Mouse (Mus musculus) adipose tissue, adult 10 weeks (tissue): Measurements from ENCODE around the gene Cdk10. TPM values are rescaled to one million over a fixed set of nuclear protein-coding genes. Genes with fewer than 3 reads are reported as not detected.

Experiments
- polyA plus RNA-seq: library from polyadenylated mRNA; stranded (reverse); fragments of 350-450 nt; fragmentation: Illumina TruSeq; extraction: RNeasy Lipid Tissue Mini Kit (QIAGEN cat#74804); gene quantifications from one replicate; pipeline ENCODE4 v1.2.3, GENCODE M21; 2014; ENCODE audit warnings: low read depth, low replicate concordance

Cdk10 gene
- polyA plus RNA-seq = 53.8 TPM

DNA sequence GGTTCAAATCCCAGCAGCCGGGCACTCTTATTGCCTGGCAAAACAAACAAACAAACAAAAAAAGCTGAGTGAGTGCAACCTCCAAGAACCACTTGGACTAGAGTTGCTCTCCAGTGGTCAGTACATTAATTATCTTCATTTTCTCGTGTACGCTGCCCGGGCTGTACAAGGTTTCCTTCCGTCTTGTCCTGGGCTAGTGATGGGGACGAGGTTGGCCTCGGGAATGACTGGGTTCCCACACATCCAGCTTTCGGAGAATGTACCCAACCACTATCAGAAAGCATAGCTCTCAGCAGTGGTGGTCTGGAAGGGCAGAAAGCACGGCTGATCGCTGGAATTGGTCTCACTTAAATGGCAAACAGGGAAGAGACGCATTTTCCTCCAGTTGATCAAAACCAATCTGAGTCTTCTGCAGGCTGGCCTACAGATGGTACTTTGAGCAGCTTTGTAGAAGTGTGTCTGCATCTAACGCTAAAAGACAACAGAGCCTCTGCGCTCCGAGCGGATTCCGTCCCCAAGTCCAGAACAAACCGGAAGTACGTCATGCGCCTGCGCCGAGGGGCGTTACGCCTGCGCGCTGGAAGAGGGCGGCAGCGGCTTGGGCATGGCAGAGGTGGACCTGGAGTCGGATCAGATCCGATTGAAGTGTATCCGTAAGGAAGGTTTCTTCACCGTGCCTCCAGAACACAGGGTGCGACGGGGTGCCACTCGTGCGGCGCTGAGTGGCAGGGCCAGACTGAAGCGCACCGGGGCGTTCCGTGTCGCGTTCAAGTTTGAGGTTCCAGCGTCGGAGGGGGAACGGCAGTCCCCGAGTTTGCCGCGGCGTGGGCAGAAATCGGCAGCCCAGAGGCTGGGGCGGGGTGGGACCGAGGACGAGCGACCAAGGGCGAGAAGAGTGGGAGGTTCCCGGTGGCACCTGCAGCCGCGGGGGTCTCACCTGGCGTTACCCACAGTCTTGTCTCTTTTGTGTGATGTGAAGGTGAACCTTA lies at the start of gene Cdk10:
TSS of gene Cdk10 (plus strand) at position 565 of the 989 bp plus-strand sequence.

DNA sequence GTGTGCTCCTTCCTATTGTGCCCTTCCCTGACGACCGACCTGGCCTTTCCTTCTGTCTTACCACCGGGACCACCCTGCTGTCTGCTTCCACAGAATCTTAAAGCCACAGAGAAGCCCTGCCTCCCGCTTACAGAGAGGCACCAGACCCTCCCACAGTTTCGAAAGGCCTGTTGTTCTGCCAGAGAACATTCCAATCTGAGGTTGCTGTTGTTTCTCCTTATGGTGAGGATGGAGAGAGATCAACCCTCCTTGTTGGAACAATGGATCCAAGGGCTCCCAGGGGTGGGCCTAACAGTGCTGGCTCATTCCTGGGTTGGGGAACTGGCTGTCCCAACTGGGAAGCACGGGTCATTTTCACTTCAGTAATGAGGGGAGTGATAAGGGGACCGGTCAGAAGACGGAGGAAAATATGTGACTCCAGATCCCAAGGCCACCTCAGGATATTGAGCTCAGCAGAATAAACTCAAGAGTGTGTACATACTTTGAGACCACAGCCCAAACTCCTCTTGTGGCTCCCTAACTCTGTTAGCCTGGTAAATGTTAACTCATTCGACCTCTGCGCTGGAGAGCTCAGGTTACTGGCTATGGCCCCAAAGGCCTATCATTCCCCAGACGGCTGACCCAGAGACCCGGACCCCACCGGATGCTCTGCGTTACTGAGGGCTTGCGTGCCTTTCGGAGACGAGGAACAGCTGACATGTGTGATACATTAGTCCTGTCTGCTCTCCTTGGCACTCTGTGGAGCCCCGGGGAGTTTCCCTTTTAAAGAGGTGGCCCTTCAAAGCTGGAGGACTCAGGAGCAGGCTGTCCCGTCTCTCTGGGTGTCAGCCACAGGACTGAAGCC lies 38.9 kb upstream of the Cdk10 start, which contains the start of gene Dpep1:
TSS of gene Dpep1 (plus strand) at position 677 of the 844 bp plus-strand sequence.

DNA sequence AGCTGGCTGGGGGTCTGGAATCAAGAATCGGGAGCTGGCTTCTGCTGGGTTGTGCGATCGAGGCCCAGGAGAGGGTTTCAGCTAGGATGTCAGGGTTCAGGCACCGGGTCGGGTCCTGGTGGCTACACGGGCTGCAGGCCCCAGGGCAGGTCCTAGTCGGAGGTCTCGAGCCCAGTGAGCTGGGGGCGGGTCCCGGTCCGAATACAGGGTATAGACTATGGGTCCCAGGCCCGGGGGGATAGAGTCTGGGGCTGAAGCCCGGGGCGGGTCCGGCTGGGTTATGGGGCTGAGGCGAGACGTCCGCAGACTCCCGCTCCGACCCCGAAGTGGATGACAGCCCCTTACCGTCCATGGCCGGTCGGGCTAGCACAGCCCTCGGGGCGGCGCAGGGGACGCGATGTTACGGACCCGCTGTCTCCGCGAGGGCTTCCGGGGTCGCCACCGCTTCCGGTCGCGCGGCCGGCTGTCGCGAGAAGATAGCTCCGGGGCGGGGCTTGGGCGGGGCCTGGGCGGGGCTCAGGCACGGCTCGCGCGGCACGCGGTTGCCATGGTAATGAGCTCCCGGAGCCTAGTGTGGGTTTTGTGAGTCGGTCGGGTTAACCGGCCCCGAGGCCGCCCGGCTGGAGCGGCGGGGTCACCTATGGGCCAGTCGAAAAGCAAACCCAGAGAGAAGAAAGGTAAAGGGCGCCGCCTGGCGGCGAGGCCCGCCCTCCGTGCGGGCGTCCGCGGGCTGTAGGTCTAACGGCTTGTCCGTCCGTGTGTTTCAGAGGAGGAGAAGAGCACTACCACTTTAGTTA lies 12.1 kb upstream of the Cdk10 start, which contains the start of the genes Chmp1a and Spata33:
TSS of gene Chmp1a (minus strand) at position 443 of the 797 bp plus-strand sequence.
TSS of gene Spata33 (plus strand) at position 512 of the 797 bp plus-strand sequence.

DNA sequence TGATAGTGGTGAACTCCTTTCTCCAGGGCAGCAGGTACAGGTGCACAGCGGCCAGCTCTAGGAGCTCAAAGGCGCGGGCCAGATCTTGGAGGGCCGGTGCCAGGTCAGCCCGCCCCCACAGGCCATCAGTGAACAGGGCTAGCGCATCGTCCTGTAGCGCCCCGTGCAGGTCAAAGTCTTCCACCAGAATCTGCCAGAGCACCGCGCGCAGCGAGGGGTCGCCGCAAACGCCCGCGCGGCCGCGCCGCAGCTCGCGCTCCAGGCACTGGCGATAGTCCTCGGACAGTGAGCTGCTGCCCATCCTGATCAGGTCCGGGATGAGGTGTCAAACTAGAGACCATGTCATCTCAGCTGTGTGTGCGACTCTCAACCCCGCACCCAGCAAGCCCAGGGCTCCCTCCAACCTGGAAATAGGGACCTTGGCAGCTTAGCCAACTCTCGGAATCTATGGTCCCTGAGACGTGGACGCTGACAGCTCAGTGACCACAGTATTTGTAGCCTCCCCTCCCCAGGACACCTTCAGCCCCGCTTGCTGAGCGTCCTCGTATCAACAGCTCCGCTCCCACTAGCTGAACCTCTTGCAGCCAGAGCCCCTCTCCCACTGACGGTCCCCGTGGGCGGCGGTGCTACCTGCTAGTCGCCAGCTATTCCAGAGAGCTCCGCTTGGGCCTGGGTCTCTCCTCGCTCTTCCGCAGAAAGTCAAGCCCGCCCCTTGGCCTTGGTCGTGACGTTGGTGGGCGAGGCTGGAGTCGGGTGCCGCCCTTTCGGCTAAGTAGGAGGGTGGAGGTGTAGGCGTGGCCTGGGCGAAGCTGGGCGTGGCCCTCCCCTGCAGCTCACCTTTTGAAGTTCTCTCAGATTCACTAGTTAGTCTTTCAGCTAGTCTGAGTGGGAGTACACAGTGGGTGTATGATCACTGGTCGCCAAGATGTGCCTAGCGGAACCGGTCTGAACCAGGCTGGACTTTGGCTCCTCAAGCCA lies 11.2 kb downstream of the Cdk10 start, which contains the start of gene Spata2l:
TSS of gene Spata2l (minus strand) at position 714 of the 978 bp plus-strand sequence.

DNA sequence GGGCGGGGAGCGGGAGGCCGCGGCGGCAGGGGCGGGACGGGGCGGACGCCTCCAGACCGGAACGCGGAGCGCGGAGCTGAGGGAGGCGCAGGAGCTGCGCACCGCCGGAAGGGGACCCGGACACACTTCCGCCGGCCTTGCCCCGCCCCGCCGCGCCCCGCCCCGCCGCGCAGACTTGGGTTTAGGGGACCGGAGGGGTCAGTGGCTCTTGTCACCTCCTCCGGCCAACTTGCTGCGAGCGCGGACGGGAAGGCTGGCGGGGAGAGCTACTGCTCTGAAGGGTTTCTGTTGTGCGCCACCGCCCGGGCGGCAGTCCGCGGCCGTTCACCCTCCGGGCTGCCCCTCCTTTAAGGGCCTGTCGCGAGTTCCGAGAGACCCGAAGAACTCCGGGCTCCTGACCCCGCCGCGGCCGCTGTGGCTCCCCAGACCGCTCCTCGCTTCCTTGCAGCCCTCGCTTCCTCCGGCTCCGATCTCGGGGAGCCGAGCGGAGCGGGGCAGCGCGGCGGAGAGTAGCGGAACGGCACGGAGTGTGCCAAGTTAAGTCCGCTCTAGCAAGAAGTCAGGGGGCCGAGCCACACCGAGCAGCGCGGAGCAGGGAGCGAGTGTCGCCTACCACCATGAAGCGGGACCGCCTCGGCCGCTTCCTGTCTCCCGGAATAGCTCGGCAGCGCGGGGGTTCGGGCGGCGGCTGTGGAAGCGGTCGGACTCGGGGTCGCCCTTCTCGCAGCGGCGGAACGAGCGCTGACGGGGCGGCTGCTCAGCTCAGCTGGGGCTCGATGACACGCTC lies 29.6 kb downstream of the Cdk10 start, which contains the start of the genes Zfp276 and Vps9d1:
TSS of gene Zfp276 (plus strand) at position 97 of the 787 bp plus-strand sequence.
TSS of gene Vps9d1 (minus strand) at position 250 of the 787 bp plus-strand sequence.

Other genes starting within 250 kb of the Cdk10 start
- 50.9 TPM for gene Ankrd11, start 182.6 kb upstream of the Cdk10 start, polyA plus RNA-seq
- 79.3 TPM for gene Spg7, start 161.9 kb upstream of the Cdk10 start, polyA plus RNA-seq
- 1,154 TPM for gene Rpl13, start 122.5 kb upstream of the Cdk10 start, polyA plus RNA-seq
- 2.2 TPM for gene Cpne7, start 107.5 kb upstream of the Cdk10 start, polyA plus RNA-seq
- 48.9 TPM for gene Sult5a1, start 66.5 kb upstream of the Cdk10 start, polyA plus RNA-seq
- 79.5 TPM for gene Dpep1, start 38.6 kb upstream of the Cdk10 start, polyA plus RNA-seq
- gene Chmp1a, start 12.1 kb upstream of the Cdk10 start, polyA plus RNA-seq = 103 TPM
- 30.3 TPM for gene Spata33, start 12.0 kb upstream of the Cdk10 start, polyA plus RNA-seq
- gene Spata2l, start 11.4 kb downstream of the Cdk10 start, polyA plus RNA-seq = 8.1 TPM
- gene Zfp276, start 29.4 kb downstream of the Cdk10 start, polyA plus RNA-seq = 19.5 TPM
- gene Vps9d1, start 29.5 kb downstream of the Cdk10 start, polyA plus RNA-seq = 21.3 TPM
- gene Fanca, start 93.7 kb downstream of the Cdk10 start, polyA plus RNA-seq = 42.5 TPM
- 2.4 TPM for gene Spire2, start 107.9 kb downstream of the Cdk10 start, polyA plus RNA-seq
- 213 TPM for gene Tcf25, start 148.9 kb downstream of the Cdk10 start, polyA plus RNA-seq
- gene Mc1r, start 182.3 kb downstream of the Cdk10 start, polyA plus RNA-seq = not detected
- gene Tubb3, start 186.6 kb downstream of the Cdk10 start, polyA plus RNA-seq = 0.84 TPM
- 30.5 TPM for gene Def8, start 198.7 kb downstream of the Cdk10 start, polyA plus RNA-seq